Mouse (Mus musculus): Measurements from ENCODE around the gene Yju2.

Yju2 gene

GRCm38 (mm10) chr17:55961631-55962030 lies 2.7 kb downstream of the Yju2 start:
- no peak for DNase-seq

GRCm38 (mm10) chr17:55963171-55963570 lies 4.3 kb downstream of the Yju2 start:
- DNase-seq, result no peak

- no peak for DNase-seq
Observed at GRCm38 (mm10) chr17:55964496-55964895, 5.6 kb downstream of the Yju2 start.

GRCm38 (mm10) chr17:55964996-55965395 lies 6.1 kb downstream of the Yju2 start:
- no peak for DNase-seq

- DNase-seq, result no peak
Observed at GRCm38 (mm10) chr17:55967186-55967585, 8.3 kb downstream of the Yju2 start.

- DNase-seq, result no peak
Observed at GRCm38 (mm10) chr17:55968210-55968609, 9.3 kb downstream of the Yju2 start.

- no peak for DNase-seq
Observed at GRCm38 (mm10) chr17:55969560-55969959, 10.7 kb downstream of the Yju2 start.

GRCm38 (mm10) chr17:55969966-55970891 lies 11.3 kb downstream of the Yju2 start, which contains the start of gene Shd:
Gene Shd (plus strand): TSS chr17:55970467.
- DNase-seq, result no peak

- no peak for DNase-seq
Observed at GRCm38 (mm10) chr17:55971453-55971852, 12.6 kb downstream of the Yju2 start.

DNA sequence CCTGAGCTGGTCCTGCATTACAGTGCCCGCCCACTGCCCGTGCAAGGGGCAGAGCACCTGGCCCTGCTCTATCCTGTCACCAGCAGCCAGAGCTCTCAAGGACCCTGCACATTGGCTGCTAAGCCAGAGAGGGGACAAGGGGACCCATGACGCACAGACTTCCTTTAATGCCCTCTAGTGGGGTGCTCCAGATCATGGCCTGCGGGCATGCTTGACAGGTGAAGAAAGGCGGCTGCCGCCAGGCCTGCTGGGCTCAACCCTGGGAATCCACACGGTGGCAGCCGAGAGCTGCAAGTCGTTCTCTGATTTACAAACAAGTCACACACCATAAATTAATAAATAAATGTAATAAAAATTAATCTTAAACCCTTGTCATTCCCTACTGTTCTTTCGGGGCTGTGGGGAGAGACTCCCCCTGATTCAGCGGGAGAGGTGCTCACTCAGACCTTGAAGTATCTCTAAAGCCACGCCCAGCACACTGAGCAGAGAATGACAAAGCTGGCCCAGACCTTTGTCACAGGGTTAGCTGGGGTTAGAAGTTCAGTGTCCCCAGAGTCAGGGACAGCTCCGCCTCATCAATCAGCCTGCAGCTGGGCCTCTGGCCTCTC lies 17.5 kb downstream of the Yju2 start:
- no peak for DNase-seq

DNA sequence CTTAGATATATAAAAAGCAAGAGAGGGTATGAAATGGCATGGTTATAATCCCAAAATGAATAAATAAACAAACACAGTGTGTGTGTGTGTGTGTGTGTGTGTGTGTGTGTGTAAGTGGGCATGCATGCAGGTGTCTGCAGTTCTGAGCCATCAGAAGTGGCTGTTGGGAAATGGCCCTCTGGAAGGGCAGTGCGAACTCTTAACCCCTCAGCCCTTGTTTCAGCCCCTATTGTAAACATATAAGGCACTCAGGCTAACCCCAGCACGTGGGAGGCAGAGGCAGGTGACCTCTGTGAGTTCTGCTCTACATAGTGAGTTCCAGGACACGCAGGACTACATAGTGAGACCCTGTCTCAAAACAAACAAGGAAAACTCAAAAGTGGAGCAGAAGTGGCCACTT lies 18.4 kb downstream of the Yju2 start:
- no peak for DNase-seq

GRCm38 (mm10) chr17:55986030-55986961 lies 27.4 kb downstream of the Yju2 start, which contains the start of gene Fsd1:
Gene Fsd1 (plus strand): TSS chr17:55986509.
- DNase-seq, result peak; percentile 79

DNA sequence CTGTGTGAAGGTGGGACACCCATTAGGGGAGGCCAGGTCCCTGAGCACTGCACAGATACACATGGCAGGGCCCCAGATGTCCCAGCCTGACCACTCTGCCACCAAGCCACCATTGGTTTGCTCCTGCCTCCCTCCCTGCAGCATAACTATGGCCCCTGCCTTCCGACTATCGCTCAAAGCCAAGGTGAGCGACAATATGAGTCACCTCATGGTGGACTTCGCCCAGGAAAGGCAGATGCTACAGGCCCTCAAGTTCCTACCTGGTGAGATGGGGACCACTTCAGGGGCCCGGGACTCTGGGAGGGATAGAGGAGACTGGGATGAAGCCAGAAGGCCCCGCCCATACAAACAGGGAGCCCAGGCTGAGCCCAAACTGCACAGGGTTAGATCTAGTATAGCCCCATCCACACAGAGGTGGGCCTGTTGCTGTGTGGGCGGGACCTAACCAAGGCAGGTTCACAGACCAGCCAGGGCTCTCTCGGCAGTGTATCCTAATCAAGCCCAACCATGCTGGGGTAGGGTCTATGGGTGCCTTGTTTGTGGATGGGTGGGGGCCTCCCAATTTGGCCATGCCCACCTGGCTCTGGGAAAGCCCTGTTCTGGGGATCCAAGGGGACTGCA lies 31.5 kb downstream of the Yju2 start:
- no peak for DNase-seq

GRCm38 (mm10) chr17:55996007-55996406 lies 37.1 kb downstream of the Yju2 start:
- no peak for DNase-seq

GRCm38 (mm10) chr17:55999794-56000499 lies 41.0 kb downstream of the Yju2 start:
- no peak for DNase-seq

- no peak for DNase-seq
Observed at GRCm38 (mm10) chr17:56003000-56003399, 44.1 kb downstream of the Yju2 start.

DNA sequence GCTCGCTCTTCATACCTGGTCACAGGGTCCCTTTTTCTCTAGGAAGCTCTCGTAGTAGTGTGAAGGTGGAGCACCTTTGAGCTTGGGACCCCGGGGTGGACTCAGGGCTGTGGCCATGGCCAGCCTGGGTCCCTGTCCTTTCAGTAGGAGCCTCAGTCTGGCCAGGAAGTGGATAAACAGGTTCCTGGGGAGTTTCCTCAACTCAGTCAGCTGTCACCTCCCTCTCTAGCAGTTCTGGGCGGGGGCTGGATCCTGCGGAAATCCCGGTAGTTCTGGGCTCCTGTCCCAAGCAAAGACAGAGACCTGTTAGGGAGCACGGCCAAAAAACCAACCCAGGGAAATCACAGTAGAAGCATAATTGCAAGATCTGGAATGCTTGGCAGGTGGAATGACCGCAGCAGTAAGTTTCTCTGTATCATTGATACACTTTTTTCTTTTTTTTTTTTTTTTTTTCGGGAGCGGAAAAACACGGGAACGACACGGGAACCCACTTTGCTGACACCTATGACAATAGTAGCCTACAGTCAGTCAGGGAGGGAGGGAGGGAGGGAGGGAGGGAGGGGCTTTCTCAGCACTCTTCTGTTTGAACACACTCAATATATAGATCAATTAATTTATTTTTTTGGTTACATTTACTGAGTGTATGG lies 46.6 kb downstream of the Yju2 start, which contains the start of the genes Stap2 and Mpnd:
Gene Stap2, minus strand, starts transcription at position 170 of the 647 bp plus-strand sequence.
Gene Mpnd, plus strand, starts transcription at position 297 of the 647 bp plus-strand sequence.
- no peak for DNase-seq

DNA sequence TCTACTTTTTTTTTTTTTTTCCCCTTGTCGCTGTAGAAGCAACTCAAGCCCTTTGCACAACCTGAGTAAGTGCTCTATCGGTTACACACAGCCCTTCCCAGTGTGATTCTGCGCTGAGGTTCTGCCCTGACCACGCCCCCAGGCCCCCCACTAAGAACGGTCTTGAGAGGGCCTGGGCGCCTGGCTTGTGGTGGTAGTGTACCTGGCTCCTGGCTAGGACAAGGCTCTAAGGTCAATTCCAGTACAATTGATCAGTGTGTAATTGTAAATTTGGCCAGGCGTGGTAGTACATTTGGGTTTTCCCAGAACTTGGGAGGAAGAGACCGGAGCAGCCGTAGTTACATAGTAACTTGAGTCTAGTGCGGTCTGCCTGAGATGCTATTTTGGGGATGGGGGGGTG lies 48.1 kb downstream of the Yju2 start:
- DNase-seq, result no peak

- DNase-seq, result no peak
Observed at GRCm38 (mm10) chr17:56007444-56008355, 48.8 kb downstream of the Yju2 start.
